Mouse (Mus musculus) thymus, postnatal 0 days (tissue): ENCODE results near the gene Plekhg4. TPM values are rescaled to one million over a fixed set of nuclear protein-coding genes. Genes with fewer than 3 reads are reported as not detected.

Source experiments
- DNase-seq: peaks from one replicate; pipeline ENCODE4 v3.0.0-alpha.2; 2015; ENCODE audit warnings: low spot score
- polyA plus RNA-seq: library from polyadenylated mRNA; unstranded; fragments of >200 nt; fragmentation: Nextera tagmentation; extraction: Ambion mirVana; gene quantifications from 2 replicates; pipeline ENCODE4 v1.2.1, GENCODE M21; 2015

The Plekhg4 gene
- polyA plus RNA-seq, 1 experiment from 2014 or later = 0.09 TPM

DNA sequence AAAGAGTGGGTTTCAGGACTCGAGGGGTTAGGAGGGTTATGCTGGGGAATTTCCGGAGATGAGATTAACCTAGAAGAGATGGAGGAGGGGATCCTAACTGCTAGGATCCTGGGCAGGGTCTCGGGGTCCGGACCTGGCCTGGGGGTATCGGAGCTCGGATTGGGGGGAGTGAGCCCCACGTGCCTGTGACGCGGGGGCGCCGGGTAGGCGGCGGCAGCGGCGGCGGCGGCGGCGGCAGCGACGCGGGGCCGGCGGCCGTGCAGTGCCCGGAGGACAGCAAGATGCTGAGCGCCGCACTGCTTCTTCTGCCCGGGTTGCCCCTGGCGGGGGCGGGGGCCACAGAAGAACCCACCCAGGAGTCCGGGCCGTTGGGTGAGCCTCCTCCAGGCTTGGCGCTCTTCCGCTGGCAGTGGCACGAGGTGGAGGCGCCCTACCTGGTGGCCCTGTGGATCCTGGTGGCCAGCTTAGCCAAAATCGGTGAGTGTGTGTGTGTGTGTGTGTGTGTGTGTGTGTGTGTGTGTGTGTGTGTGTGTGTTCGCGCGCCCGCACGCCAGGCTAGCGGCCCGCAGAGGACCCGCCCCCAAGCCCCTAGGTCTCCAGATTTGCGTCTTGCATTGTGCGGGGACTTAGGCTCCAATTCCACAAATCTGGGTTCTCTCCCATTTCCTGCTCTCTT lies 23.8 kb upstream of the Plekhg4 start:
- DNase-seq = peak; percentile 13

DNA sequence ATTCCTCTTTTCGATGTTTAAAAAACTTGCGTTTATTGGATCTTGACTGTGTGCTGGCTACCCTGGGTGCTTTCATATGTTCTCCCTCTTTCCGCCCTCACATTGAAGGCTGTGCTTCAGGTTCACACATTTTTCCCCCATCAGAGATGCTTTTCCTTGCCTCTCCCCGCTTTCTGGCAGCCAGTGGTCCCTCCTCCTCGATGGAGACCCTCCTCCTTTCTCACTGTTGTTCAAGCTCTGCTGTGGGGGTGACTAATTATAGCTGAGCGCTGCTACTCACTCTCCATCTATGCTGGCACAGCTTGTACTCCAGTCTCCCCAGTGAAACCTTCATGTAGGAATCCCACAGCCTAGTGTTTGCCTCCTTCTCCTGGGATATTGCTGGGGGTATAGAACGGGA lies 22.9 kb upstream of the Plekhg4 start:
- no peak for DNase-seq

DNA sequence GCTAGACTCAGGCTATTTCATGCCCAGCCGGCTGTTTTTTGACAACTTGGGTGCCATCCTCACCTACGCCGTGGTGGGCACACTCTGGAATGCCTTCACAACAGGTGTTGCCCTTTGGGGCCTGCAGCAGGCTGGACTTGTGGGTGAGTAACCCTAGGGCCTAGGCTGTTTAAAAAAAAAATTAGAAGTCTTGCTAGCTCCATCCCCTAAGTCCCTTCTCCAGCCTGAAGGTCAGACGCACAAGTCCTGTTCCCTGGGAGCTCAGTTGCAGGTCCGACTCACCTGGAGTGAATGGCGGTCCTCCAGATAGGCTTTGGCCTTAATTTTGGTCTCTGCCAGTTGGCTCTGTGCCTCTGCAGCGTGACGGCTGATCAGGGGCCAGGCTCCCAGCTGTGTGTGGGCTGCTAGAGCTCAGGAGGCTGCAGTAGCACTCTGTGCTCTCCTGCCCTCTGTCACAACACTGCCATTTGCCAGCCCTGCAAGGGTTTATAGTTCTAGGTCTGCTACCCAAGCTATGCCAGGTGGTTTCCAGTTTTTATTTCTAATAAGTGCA lies 19.4 kb upstream of the Plekhg4 start:
- no peak for DNase-seq

DNA sequence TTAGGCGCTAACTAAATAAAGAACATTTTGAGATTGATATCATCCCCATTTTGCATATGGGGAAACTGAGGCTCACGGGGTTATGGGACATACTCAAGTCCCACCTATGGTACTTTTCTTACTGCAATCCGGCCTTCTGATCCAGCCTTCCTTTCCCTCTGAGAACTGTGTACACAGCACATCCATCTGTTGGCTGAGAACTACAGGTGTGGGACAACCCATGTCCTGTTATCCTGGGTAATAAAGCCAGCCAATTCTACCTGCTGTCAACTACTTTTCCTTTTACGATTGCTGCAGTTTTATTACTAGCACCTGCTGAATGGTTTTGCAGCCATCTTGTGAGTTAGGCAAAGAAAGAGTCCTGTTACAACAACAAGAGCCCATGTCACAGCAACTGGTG lies 18.5 kb upstream of the Plekhg4 start:
- no peak for DNase-seq

DNA sequence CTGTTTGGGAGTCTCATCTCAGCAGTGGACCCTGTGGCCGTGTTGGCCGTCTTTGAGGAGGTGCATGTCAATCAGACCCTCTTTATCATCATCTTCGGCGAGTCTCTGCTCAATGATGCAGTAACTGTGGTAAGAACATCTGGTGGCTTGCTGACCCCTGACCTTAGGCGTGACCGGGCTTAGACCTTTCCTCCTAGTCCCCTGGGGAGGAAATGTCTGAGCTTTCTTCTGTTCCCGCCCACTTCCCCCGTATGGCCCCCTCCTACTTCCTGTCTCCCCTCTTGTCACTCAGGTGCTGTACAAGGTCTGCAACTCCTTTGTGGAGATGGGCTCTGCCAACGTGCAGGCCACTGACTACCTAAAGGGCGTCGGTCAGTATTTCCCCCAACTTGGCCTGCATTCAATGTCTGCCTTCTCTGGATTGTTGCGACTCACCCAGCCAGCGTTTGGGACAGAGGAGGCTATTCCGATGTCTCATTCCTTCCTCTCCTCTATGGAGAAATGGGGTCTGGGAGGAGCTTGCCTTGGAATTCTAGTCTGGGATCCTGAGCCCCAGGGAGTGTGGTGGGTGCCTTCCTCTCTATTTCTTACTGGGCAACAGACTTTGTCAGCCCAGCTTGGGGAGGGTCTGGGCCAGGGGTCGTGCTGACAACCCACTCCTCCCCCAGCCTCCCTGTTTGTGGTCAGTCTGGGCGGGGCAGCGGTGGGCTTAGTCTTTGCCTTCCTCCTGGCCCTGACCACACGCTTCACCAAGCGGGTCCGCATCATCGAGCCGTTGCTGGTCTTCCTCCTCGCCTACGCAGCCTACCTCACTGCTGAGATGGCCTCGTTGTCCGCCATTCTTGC lies 17.7 kb upstream of the Plekhg4 start:
- peak; percentile 60 for DNase-seq

DNA sequence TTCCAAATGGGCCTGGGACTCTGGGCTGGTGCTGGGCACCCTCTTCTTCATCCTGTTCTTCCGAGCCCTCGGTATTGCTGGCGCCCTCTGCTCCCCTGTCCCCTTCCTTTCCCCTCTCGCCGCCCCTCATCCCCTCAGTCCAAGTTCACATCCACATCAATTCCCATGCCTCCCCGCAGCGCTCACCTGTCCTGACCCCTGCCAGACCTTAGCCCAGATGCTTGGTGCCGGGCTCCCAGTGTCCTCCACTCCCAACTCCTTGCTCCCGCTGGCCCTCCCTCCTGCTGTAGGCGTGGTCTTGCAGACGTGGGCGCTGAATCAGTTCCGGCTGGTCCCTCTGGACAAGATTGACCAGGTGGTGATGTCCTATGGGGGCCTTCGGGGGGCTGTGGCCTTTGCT lies 16.4 kb upstream of the Plekhg4 start:
- DNase-seq = no peak

DNA sequence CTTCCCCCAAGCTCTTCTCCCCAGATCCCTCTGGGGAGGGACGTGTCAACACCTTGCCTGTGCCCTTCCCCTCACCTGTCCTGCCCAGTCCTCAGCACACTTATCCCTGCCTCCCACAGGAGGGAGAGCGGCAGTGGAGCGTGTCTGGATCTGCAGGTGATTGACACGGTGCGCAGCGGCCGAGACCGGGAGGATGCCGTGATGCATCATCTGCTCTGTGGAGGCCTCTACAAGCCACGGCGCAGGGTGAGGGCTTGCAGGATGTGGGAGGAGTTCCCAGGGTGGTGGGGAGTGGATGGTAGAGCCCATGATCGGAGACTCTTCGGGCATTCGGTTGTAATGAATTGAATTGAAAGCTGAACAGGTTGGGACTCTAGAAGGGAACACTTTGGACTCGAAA lies 13.9 kb upstream of the Plekhg4 start:
- no peak for DNase-seq

DNA sequence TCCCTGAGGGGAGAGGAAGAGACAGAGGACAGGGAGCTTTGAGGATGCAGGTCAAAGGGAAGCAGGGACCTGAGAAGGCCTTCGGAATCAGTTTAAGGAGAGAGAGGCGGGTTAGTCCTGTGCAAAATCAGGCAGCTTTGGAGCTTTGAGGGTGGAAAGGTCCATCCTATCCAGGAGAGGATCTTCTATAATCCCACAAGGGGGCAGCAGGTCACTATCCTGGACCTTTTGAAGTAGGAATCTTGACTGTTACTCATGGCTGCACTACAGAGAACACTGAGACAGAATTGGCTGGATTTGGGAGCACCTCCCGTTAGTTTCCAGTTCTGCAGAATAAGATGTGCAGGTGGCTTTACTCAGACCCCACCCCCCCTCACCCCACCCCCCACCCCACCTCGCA lies 13.4 kb upstream of the Plekhg4 start:
- DNase-seq = no peak

DNA sequence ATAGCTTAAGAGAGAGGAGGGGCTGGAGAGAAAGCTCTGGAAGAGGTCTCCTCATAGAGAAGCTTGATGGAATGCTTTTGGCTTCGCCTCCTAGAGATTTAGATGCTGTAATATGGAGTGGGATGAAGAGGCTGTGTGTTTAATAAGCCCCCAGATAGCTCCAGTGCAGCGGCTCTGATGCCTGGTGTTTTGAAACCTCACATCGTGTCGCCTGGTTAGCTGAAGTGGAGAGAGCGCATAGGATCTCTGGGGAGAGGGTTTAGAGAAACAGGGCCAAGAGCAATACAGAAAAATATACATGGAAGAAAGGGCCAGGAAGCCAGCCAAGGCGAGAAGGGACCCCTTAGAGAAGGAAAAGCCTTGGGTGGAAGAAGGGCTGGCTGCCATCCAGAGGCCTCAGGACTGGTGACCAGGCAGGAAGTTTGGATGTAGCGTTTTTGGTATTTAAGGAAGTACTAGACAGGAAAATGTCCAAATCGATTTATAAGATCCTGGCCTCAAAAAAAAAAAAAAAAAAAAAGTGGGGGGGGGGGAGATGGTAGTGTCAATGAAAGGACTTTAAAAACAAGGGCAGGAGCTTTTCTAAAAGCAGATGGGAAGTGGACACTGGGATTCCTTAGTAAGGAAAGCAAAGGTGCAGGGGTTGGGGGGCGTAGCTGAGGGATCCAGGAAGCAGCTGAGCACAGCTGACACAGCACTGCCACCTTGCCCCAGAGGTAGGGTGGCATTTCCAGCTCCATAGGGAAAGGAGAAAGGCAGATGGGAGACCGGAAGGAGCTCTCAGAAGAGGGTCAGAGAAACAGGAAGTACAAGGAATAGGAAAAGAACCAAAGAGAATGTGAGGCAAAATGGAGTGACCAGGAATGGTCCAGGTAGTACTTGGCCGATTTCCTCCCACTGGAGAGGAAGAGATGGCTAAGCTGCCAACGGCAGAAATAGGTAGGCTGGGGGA lies 11.0 kb upstream of the Plekhg4 start:
- DNase-seq = no peak

DNA sequence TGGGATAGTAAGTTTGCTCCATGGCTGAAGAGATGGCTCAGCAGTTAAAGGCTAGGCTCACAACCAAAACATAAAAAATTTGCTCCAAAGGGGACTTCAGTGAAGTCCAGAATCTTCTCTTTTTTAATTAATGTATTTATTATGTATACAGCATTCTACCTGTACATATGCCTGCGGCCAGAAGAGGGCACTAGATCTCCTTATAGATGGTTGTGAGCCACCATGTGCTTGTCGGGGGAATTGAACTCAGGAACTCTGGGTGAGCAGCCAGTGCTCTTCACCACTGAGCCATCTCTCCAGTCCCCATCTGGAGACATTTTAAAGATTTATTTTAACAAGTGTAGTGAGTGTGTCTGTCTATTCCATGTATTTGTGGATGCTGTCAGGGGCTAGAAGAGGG lies 6.0 kb upstream of the Plekhg4 start:
- peak; percentile 28 for DNase-seq

DNA sequence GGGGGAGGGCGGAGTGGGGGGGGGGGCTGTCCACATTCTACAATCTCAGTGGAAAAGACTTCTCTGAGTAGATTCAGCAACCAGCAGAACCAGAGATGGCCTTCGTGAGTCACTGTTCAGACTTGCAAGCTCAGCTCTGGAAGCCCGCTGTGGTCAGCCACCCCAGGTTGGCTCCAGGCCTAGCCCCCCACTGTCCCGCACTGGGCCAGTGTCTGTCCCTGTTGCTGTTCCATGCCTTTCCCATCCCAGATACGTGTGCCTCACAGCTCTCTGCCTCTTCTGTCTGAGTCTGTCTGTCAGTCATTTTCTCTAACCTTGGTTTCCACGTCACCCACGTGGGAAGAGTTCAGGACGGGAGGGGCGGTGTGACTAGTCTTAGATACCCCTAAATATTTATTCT lies 601 bp upstream of the Plekhg4 start:
- no peak for DNase-seq

DNA sequence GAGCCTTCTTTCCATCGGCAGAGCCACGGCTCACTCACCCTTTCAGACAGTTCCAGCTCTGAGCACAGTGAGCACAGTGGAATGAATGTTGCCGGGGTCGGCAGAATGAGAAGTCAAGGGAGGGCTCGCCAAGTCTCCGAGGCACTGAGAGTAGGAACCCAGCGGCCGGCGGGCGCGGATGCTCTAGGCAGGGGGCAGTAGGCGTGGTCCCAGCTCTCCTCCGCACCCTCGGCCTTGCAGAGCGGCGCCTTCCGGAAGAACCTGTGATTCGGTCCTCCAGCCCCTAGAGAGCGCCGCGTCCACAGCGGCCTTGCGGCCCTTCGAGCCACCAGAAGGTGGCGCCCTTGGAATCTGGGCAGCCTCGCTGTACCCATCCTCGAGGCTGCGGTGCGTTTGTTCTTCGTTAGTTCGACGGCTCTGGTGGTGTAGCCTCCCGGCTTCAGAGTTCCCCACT lies 1.5 kb downstream of the Plekhg4 start:
- DNase-seq = peak; percentile 28

DNA sequence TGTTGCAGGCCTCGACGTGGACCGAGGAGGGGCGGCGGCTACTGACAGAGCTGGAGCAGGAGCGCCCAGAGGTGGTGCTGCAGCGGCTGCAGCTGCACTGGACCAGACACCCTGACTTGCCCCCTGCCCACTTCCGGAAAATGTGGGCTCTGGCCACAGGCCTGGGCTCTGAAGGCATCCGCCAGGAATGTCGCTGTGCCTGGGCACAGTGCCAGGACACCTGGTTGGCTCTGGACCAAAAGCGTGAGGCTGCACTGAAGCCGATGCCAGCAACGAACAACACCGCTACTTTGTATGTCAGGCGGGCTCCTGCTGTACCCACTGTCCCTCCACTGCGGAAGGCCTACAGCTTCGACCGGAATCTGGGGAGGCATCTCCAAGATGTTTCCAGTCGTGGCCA lies 5.6 kb downstream of the Plekhg4 start:
- DNase-seq = no peak

DNA sequence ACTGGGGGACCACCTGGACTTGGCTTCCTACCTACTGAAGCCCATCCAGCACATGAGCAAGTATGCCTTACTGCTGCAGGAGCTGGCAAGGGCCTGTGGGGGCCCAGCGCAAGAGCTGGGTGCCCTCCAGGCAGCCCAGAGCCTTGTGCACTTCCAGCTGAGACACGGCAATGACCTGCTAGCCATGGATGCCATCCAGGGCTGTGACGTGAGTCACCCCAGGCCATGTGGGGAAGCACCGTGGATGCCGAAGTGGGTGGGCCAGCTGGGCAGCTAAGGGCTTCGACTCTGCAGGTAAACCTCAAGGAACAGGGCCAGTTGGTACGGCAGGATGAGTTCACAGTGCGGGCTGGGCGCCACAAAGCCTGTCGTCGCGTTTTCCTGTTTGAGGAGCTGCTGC lies 7.2 kb downstream of the Plekhg4 start:
- DNase-seq = no peak

DNA sequence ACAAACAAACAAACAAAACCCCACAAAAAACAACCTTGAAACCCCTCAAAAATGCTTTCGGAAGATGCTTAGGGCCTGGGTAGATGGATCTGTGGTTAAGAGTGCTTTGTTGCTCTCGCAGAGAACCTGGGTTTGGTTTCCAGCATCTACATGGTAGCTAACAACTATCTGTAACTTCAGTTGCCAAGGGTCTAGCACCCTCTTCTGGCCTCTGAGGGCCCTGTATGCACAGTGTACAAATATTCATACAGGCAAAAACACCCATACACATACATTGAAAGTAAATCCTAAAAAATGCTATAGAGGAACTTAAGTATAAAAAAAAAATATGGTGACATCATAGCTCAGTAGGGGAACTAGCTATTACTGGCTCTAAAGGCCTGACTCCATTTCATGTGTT lies 11.0 kb downstream of the Plekhg4 start:
- no peak for DNase-seq

DNA sequence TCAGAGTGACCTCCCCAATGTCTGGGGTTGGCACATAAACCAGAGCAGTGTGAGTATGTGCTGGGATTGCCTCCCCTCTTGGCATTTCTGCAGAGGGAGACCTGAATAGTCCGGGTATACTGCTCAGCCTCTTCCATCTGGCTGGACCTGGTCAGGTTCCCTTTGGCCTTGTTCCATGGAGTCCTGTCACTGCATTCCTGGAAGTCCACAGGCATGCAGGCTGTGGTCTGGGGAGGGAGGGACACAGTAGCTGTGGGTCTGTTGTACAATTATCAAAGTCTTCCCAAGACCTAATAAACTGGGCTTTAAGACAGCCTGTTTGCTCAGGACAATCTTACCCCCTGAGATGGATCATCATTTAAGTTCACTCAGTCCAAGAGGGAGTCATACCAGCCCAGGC lies 14.1 kb downstream of the Plekhg4 start:
- DNase-seq = no peak

DNA sequence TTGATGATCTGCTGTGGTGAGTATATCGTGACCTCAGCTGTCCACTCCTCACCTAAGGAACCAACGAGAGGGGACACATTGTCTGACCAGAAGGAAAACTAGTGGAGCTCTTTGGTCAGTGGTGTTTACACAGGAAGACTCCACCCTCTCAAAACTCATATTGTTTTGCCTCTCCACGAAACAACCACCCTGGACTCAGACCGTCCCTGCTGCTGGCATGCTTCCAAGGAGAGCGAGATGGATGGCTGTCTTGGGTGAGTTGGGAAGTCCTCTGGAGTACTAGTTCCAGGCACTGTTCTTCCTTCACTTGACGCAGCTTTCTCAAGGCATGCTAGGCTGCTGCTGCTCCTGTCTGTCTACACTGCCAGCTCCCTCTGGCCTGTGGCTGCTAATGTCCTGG lies 16.0 kb downstream of the Plekhg4 start:
- DNase-seq = no peak

DNA sequence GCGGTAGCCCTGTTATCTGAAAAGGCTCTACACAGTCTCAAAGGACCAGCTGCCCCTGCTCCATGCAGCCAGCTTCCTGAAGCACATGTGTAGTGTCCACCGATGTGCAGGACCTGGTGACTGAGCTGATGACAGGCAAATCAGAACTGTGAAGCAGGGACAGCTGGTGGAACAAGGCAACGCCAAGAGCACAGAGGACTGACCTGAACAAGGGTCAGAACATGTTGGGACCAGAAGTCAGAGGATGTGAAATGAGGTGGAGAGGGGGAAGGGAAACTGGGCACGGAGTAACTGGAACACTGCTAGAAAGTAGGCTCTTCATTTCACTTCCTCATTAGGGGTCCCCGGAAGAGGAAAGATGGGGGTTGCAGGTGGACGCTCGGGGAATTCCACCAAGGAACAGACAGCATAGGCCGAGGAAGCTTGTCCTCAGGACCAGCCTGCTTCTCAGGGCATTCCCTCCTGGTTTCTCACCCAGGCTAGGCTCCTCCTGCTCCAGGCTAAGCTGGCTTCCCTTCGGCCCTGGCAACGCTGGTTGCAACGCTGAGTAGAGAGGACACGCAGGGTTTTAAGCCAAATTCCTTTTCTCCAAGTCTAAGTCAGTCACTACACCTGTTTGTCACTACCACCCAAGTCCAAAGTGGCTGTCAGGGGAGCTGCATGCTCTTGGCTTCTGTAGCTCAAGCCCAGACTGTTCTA lies 20.2 kb downstream of the Plekhg4 start:
- no peak for DNase-seq

DNA sequence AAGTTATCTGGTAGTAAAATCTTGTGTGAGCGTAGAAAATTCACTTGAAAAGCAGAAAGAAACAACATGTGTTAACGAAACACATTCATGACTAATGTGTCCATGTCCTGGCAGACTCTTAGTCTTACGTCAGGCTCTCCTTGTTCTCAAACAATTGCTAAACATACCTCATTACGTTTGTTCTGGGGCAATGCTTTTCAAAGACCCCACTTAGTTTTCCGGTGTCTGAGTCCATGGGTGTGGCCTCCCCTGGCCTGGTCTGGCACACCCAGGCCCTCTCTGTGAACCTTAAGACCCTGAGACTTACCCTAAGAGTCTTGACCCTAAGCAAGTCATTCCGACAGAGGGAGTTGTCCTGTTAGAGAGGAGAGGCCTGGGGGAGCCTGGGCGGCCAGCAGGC lies 20.8 kb downstream of the Plekhg4 start:
- no peak for DNase-seq

DNA sequence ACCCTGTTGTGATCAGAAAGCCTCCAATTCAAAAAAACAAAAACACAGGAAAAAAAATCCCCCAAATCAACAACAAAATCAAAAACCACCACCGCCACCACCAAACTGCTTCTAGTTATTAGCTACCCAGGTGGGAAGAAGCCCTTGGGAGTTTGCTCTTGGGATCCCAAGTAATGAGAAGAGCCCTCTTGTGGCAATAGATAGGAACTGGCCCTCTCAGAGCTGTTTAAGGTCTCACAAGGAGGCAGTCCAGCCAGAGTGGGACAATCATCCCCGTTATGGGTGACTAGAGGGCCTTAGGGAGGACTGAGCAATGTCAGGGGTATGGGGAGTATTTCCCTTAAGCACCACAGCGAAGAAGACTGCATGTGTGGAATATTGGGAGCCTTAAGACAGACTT lies 24.7 kb downstream of the Plekhg4 start:
- peak; percentile 37 for DNase-seq

DNA sequence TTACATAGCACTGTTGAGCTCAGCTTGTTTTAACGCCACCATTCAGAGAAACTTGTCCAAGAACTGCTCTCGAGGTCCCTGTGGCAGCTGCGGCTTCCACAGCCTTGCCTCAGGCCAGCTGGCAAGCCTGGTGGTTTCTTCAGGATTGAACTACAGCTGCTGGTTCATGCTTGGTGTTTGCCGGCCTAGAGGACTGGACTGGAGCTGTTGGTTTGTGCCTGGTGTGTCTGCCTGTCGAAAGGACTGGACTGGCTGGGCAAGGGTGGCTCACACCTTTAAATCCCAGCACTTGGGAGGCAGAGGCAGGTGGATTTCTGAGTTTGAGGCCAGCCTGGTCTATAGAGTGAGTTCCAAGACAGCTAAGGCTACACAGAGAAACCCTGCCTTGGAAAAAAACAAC lies 26.9 kb downstream of the Plekhg4 start:
- no peak for DNase-seq
